Mouse (Mus musculus) liver, embryonic 15.5 days (tissue): ENCODE data around the gene Grk6. TPM values are rescaled to one million over a fixed set of nuclear protein-coding genes. Genes with fewer than 3 reads are reported as not detected.
A peak's percentile ranks its signal among the peaks of the same experiment; 100 is the strongest.
"Not testable (repeated sequence)": the region's sequence is repeated elsewhere in the genome, so short reads cannot be mapped to it uniquely, and the experiment has no call there.

Experiments
- ATAC-seq: fragments of 200-750 bp; cut with Nextera tagmentation; 2 replicates; pipeline ENCODE4 v1.8.0; 2017; ENCODE audit warnings: moderate number of reproducible peaks, mild to moderate bottlenecking, moderate library complexity; ENCODE audit not compliant: insufficient read depth
- H3K27ac ChIP-seq: fragments of 300-500 bp; sonication (generic); replicated peaks from 2 replicates; pipeline ENCODE4 v1.5.1; 2015; ENCODE audit warnings: mild to moderate bottlenecking, inconsistent platforms
- H3K27me3 ChIP-seq: fragments of 300-500 bp; sonication (generic); 2 replicates; pipeline ENCODE4 v1.6.1; 2015; ENCODE audit warnings: mild to moderate bottlenecking, inconsistent platforms
- H3K36me3 ChIP-seq: fragments of 300-500 bp; sonication (generic); replicated peaks from 2 replicates; pipeline ENCODE4 v1.6.1; 2015; ENCODE audit warnings: moderate library complexity, mild to moderate bottlenecking, inconsistent platforms
- H3K4me1 ChIP-seq: fragments of 300-500 bp; sonication (generic); replicated peaks from 2 replicates; pipeline ENCODE4 v1.6.1; 2015; ENCODE audit warnings: inconsistent platforms
- H3K4me2 ChIP-seq: fragments of 300-500 bp; sonication (generic); 2 replicates; pipeline ENCODE4 v1.6.1; 2015; ENCODE audit warnings: moderate library complexity, mild to moderate bottlenecking, inconsistent platforms
- H3K4me3 ChIP-seq: fragments of 300-500 bp; sonication (generic); replicated peaks from 2 replicates; pipeline ENCODE4 v1.5.1; 2015; ENCODE audit warnings: mild to moderate bottlenecking, inconsistent platforms
- H3K9ac ChIP-seq: fragments of 300-500 bp; sonication (generic); 2 replicates; pipeline ENCODE4 v1.6.1; 2015; ENCODE audit warnings: moderate library complexity, mild to moderate bottlenecking, inconsistent platforms
- H3K9me3 ChIP-seq: fragments of 300-500 bp; sonication (generic); replicated peaks from 2 replicates; pipeline ENCODE4 v1.6.1; 2016; ENCODE audit warnings: inconsistent platforms
- WGBS: fragments of 180-500 bp; shearing (Covaris S2); methylation state at CpG from one replicate; pipeline ENCODE4 v1.1.7; 2015; ENCODE audit warnings: mixed read lengths; ENCODE audit not compliant: insufficient replicate concordance; 5-methylcytosine and 5-hydroxymethylcytosine counted together
- polyA plus RNA-seq: library from polyadenylated mRNA; unstranded; fragments of >200 nt; fragmentation: Nextera tagmentation; extraction: Ambion mirVana; gene quantifications from 2 replicates; pipeline ENCODE4 v1.2.1, GENCODE M21; 2015

Grk6 gene
- polyA plus RNA-seq, 1 experiment from 2014 or later = 24.3 TPM

DNA sequence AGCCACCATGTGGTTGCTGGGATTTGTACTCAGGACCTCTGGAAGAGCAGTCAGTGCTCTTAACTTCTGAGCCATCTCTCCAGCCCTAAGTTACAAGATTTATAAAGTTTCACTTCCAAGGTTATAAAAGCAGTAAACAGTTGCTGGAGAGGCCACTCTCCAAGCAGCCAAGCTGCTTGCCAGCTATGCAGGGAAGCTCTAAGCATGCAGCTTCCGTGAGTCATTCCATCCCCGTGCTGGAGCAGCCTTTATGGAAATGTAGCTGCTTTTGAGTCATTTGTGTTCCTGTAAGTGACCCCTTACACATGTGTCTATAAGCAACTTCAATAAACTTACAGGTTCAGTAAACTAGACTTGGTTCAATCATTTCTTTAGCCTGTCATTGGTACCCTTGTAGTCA lies 14.3 kb upstream of the Grk6 start:
- H3K4me3 ChIP-seq = no peak overlapping the region
- no peak overlapping the region for H3K9ac ChIP-seq
- H3K36me3 ChIP-seq = no peaks in the 10 kb centered on the region
- H3K4me2 ChIP-seq = no peak overlapping the region
- ATAC-seq = no peak
- WGBS = 70% methylated on average over 2 of the region's 2 CpGs
- peaks cover 27% of the 10 kb centered on the region for H3K4me1 ChIP-seq
- H3K27ac ChIP-seq = no peak overlapping the region
- H3K9me3 ChIP-seq = no peaks in the 10 kb centered on the region
- H3K27me3 ChIP-seq = no peaks in the 10 kb centered on the region; the same call in 1 of the 2 replicates

DNA sequence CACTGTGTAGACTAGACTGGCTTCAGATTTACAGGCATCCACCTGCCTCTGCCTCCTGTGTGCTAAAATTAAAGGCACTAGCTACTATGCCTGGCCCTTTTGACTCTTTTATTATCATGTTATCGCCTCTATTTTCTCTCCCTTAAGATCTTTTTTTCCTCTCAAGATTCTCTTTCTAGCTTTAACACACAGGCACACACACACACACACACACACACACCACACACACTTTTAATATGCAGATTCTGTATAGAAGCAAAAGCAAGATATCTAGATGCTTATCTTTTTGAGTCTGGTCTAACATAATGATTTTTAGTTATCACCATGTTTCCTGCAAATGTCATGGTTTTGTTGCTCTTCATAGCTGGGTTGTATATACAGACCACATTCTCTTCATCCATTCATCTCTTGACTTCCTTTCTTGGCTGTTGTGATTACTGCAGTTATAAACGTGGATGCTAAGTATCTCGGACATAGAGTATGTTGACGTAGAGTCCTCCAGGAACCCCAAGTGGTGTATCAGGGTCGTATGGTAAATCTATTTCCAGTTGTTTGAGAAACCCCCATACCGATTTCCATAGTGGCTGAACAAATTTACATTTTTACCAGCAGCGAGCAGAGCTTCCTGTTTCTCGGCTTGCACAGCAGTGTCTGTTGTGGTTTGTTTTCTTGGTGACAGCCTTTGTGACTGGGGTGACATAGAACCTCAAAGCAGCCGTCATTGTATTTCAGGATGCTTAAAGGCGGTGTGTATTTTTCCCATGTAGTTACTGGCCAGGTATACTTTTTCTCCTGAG lies 12.8 kb upstream of the Grk6 start:
- Histone ChIP-seq H3K27ac (no peak overlapping the region), H3K9ac (no peak overlapping the region), H3K27me3 (no peaks in the 10 kb centered on the region), H3K4me2 (no peak overlapping the region), H3K4me3 (no peak overlapping the region), H3K36me3 (no peaks in the 10 kb centered on the region), H3K4me1 (peaks cover 21% of the 10 kb centered on the region), H3K9me3 (no peaks in the 10 kb centered on the region)
- 23% methylated on average over 10 of the region's 10 CpGs for WGBS
- no peak for ATAC-seq

DNA sequence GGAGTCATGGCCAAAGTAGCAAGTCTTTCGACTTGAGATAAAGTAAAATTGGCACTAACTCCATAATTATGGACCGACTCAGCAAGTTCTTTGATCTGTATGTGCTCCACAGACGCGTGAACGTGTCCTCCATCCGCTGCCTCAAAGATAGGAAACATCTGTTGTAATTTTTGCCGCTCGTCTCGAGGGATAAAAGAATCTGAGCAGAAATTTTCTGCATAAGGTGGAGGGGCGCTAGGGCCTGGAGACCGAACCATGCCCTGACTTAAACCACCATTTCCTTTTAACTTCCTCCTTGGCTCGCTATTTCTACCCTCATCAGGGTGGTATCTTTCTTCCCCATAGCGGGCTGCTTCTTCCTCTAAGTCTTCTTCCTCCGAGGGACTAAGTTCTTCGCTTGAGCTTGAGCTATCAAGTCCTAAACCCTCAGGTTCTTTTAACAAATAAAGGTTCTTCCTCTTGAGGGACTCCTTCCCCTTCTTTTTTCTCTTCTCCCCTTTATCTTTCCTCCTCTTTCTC lies 7.7 kb upstream of the Grk6 start:
- H3K4me3 ChIP-seq, H3K36me3 ChIP-seq, H3K9ac ChIP-seq, H3K27ac ChIP-seq, H3K4me1 ChIP-seq, H3K27me3 ChIP-seq, H3K4me2 ChIP-seq, H3K9me3 ChIP-seq, ATAC-seq: not testable (repeated sequence)
- 44% methylated on average over 15 of the region's 15 CpGs for WGBS

DNA sequence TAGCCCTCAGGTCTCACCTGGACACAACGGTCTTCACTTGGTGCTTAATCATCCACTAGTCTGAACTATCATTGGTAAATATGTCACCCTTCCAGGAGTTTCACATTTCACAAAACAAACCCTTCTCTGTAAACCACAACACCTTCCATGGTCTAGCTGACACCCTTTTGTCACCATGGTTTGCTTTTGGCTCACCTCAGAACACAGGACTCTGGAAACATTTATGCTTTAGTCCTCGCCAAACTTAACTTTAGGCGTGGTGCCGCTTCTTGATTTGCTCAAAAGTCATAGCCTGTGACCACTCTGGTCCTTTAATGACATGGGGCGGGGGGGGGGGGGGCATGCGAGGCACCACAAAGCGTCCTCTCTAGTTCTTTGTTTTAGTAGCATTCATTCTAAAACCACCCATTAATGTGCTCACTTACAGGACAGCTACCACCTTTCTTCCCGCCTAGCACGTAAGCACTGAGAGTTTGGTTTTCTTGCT lies 1.0 kb upstream of the Grk6 start:
- H3K27ac ChIP-seq = peak overlapping the region; percentile 97
- WGBS = 40% methylated on average over 9 of the region's 9 CpGs
- peak overlapping the region; percentile 87 for H3K4me3 ChIP-seq
- peak overlapping the region; percentile 92 for H3K4me2 ChIP-seq
- peaks cover 45% of the 10 kb centered on the region for H3K4me1 ChIP-seq
- H3K9ac ChIP-seq = peak overlapping the region; percentile 51; the same call in 1 of the 2 replicates
- ATAC-seq = no peak
- 0 out of 2 replicates have a peak, but pooled peaks cover 7% of the 10 kb centered on the region for H3K36me3 ChIP-seq
- no peaks in the 10 kb centered on the region for H3K9me3 ChIP-seq
- no peaks in the 10 kb centered on the region for H3K27me3 ChIP-seq

DNA sequence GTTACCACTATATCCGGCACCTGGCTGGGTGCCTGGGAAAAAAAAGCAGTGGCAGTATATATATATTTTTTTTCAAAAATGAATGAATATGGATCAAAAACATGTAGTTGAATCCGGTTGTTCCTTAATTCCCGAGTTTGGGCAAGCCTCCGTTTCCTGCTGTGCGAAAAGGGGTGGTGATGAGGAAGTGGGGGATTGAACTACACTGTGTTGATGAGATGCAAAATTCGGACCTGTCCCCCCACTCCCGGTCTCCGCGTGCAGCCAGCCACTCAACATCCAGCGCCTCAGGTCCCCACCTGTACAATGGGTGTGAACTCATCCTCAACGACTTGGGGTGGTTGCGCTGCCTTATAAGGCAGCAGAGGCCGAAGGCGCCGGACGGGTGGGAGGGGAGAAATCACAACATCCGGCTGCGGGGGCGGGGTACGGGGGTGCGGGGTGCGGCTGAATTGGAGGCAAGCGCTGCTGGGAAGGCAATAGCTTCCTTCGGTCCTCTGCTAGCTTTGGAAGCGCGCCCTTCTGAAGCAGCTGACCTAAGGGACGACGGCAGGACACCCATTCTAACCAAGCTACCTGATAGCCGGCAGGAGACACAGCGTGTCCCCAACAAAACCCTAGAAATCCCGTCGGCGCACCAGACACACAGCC lies 461 bp upstream of the Grk6 start:
- 1% methylated on average over 33 of the region's 33 CpGs for WGBS
- H3K9ac ChIP-seq = peak overlapping the region; percentile 51
- H3K4me1 ChIP-seq = peaks cover 50% of the 10 kb centered on the region
- H3K27me3 ChIP-seq = no peaks in the 10 kb centered on the region
- peaks cover 11% of the 10 kb centered on the region; the same call in 1 of the 2 replicates for H3K36me3 ChIP-seq
- peak overlapping the region; percentile 97 for H3K27ac ChIP-seq
- peak overlapping the region; percentile 87 for H3K4me3 ChIP-seq
- H3K9me3 ChIP-seq = no peaks in the 10 kb centered on the region
- H3K4me2 ChIP-seq = peak overlapping the region; percentile 92
- peak; percentile 43 for ATAC-seq

DNA sequence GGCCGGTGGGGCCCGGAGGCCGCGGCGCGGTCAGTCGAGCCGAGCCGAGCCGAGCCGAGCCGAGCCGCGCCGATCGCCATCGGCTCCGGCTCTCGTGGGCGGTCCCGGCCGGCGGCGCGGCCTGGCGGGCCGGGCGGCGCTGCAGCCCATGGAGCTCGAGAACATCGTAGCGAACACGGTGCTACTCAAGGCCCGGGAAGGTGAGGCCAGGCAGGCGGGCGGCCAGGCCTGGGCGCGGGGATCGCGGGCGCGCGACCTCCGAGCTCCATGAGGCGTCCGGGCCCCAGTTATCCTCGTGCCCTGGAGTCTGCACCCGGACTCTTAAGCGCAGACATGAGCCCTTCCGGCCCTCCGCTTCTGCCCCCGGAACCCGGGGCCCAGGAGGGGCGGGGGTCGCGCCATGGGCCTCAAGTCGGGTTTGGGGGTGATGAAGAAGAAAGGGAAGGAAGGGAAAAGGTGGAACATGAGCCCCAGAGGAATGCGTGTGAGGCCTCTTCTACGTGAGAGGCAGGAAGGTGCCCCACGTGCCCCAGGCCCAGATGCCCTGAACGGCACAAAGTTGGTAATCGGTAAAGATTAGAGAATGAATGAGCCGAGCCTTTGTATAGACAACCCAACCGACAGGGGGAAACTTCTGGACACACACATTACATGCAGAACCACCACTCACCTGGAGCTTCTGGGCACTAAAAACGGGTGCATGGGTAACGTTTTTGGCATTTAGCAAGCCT lies 654 bp downstream of the Grk6 start:
- Histone ChIP-seq H3K4me2 (peak overlapping the region; percentile 92), H3K9ac (peak overlapping the region; percentile 96), H3K27ac (peak overlapping the region; percentile 97), H3K4me1 (peaks cover 61% of the 10 kb centered on the region), H3K4me3 (peak overlapping the region; percentile 87), H3K36me3 (peaks cover 22% of the 10 kb centered on the region), H3K27me3 (no peaks in the 10 kb centered on the region), H3K9me3 (no peaks in the 10 kb centered on the region)
- no peak for ATAC-seq
- WGBS = under 1% methylated on average over 66 of the region's 66 CpGs

DNA sequence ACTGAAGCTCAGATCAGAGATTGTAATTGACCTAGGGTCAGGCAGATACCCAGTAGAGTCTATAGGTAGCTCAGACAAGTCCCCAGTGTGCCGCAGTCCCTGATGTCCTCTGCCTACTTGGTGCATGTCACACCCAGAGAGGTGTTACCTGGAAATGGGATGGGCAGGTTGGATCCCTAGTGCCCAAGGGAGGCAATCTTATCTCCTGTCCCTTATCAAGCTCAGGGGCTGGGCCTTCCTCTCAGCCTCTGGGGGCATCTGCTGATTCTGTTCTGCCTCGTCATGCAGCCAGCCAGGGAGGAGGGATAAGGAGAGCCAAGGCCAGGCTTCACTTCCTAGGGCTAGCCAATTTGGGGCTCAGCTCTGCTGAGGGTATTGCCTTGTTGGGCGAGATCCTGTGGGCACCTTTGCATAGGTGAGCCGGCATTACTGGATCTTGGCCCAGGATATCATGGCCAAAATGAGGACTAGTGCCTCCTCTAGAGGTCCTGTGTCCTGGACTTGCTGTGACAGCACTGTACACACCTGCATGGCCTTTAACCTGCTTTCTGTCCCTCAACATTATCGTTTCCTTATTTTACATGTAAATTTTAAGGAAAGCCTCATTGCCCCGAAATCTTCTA lies 1.7 kb downstream of the Grk6 start:
- Histone ChIP-seq H3K9ac (peak overlapping the region; percentile 96), H3K27me3 (no peaks in the 10 kb centered on the region), H3K36me3 (peaks cover 32% of the 10 kb centered on the region), H3K4me1 (peaks cover 69% of the 10 kb centered on the region), H3K4me2 (peak overlapping the region; percentile 92), H3K9me3 (no peaks in the 10 kb centered on the region), H3K27ac (peak overlapping the region; percentile 97), H3K4me3 (peak overlapping the region; percentile 87)
- ATAC-seq = peak; percentile 33
- 42% methylated on average over 6 of the region's 6 CpGs for WGBS

DNA sequence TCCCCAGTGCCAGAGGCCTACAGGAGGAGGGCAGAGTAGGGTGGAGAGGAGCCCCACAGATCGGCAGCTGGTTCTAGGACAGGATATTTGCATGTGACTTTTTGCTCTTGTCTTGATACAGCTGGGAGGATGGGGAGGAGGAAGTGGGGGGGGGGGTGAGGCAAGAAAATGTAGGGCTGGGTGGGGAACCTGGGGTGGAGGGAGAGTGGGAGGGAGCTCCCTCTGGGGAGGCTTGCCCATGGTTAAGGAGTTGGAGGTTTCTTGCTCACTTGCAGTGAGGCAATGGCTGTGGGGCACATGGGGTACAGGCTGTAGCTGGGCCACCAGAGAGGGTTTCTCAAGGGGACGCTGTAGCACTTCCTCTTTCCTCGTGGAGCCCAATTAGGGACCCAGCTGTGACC lies 2.7 kb downstream of the Grk6 start:
- ATAC-seq = no peak

DNA sequence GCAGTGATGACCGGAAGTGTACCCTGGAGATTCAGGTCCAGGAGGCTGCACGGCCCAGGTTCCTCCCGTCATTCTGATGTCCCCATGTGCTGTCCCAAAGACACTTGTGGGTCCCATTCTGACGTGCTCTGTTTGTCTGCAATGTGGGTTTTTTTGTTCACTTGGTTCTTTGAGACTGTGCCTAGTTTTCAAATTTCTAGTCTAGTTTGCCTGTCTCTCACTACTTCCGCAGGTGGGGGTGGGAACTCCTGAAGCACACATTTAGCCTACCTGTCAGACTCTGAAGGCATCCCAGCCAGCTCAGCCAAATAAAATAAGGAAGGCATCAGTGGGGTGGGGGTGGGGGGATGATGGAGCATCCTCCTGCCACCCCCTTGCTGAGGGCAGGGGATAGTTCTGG lies 3.3 kb downstream of the Grk6 start:
- Histone ChIP-seq H3K27ac (peak overlapping the region; percentile 97), H3K4me3 (no peak overlapping the region; the same call in 1 of the 2 replicates), H3K27me3 (no peaks in the 10 kb centered on the region), H3K4me1 (peaks cover 71% of the 10 kb centered on the region), H3K9ac (no peak overlapping the region), H3K36me3 (peaks cover 48% of the 10 kb centered on the region), H3K9me3 (no peaks in the 10 kb centered on the region), H3K4me2 (peak overlapping the region; percentile 92)
- WGBS = 85% methylated on average over 5 of the region's 5 CpGs
- no peak for ATAC-seq

More for the DNA sequence above, 2.7 kb downstream of the Grk6 start:
- no peaks in the 10 kb centered on the region for H3K9me3 ChIP-seq
- H3K36me3 ChIP-seq = peaks cover 42% of the 10 kb centered on the region
- 20% methylated on average over 3 of the region's 3 CpGs for WGBS
- peak overlapping the region; percentile 87 for H3K4me3 ChIP-seq
- H3K4me2 ChIP-seq = peak overlapping the region; percentile 92
- H3K9ac ChIP-seq = peak overlapping the region; percentile 96
- peaks cover 71% of the 10 kb centered on the region for H3K4me1 ChIP-seq
- H3K27ac ChIP-seq = peak overlapping the region; percentile 97
- no peaks in the 10 kb centered on the region for H3K27me3 ChIP-seq

DNA sequence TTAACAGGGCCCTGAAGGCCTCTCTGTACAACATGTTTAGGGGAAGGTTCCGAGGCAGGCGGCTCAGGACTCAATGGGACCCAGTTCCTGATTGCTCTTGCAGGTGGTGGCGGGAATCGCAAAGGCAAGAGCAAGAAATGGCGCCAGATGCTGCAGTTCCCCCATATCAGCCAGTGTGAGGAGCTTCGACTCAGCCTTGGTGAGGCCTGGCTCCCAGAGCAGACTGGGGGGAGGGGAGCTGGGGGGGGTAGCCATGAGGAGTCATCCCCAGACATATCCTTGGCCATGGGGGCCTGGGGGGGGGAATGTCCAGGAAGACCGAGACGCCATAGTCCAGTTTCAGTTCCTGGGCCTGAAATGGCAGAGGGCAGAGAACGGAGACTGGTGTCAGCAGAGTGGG lies 4.3 kb downstream of the Grk6 start:
- no peaks in the 10 kb centered on the region for H3K27me3 ChIP-seq
- ATAC-seq = no peak
- H3K36me3 ChIP-seq = peaks cover 59% of the 10 kb centered on the region
- peak overlapping the region; percentile 16; the same call in 1 of the 2 replicates for H3K27ac ChIP-seq
- H3K4me1 ChIP-seq = peaks cover 63% of the 10 kb centered on the region
- H3K9ac ChIP-seq = no peak overlapping the region
- H3K9me3 ChIP-seq = no peaks in the 10 kb centered on the region
- peak overlapping the region; percentile 20 for H3K4me2 ChIP-seq
- 83% methylated on average over 9 of the region's 9 CpGs for WGBS
- H3K4me3 ChIP-seq = no peak overlapping the region
